Mouse (Mus musculus) spleen, postnatal 4 days (tissue): ENCODE results near the gene Necab2.

Source experiments
- DNase-seq, 2 experiments: peaks; one replicate each; pipeline ENCODE4 v3.0.0; 2022; ENCODE audit warnings: low spot score in 2 of 2

The Necab2 gene

GRCm38 (mm10) chr8:119428350-119428740, 18.2 kb upstream of the Necab2 start:
- DNase-seq = no peak

- no peak for DNase-seq
Measured at GRCm38 (mm10) chr8:119428766-119429327, 17.7 kb upstream of the Necab2 start.

GRCm38 (mm10) chr8:119429552-119429951, 17.0 kb upstream of the Necab2 start:
- DNase-seq = no peak

GRCm38 (mm10) chr8:119430250-119430649, 16.3 kb upstream of the Necab2 start:
- DNase-seq = no peak

- no peak for DNase-seq
Measured at GRCm38 (mm10) chr8:119430690-119431089, 15.8 kb upstream of the Necab2 start.

GRCm38 (mm10) chr8:119432372-119432771, 14.1 kb upstream of the Necab2 start:
- no peak for DNase-seq

- DNase-seq = no peak
Measured at GRCm38 (mm10) chr8:119433582-119434174, 12.8 kb upstream of the Necab2 start, which contains the start of gene Osgin1. TSS of gene Osgin1 (plus strand) at chr8:119434124.

GRCm38 (mm10) chr8:119434569-119434968, 11.9 kb upstream of the Necab2 start:
- DNase-seq = no peak

GRCm38 (mm10) chr8:119435527-119435926, 11.0 kb upstream of the Necab2 start:
- no peak for DNase-seq

- no peak for DNase-seq
Measured at GRCm38 (mm10) chr8:119436331-119436730, 10.2 kb upstream of the Necab2 start.

GRCm38 (mm10) chr8:119436933-119437332, 9.6 kb upstream of the Necab2 start:
- peak in 1 of 2 experiments; percentile 70 for DNase-seq

- DNase-seq = no peak
Measured at GRCm38 (mm10) chr8:119437506-119437905, 9.0 kb upstream of the Necab2 start.

GRCm38 (mm10) chr8:119438876-119439275, 7.6 kb upstream of the Necab2 start:
- no peak for DNase-seq

- DNase-seq = no peak
Measured at GRCm38 (mm10) chr8:119439424-119439823, 7.1 kb upstream of the Necab2 start.

- no peak for DNase-seq
Measured at GRCm38 (mm10) chr8:119439893-119440249, 6.6 kb upstream of the Necab2 start.

GRCm38 (mm10) chr8:119440250-119440951, 6.1 kb upstream of the Necab2 start:
- DNase-seq = peak in 1 of 2 experiments; percentile 45

- no peak for DNase-seq
Measured at GRCm38 (mm10) chr8:119440952-119441270, 5.6 kb upstream of the Necab2 start.

- no peak for DNase-seq
Measured at GRCm38 (mm10) chr8:119442013-119442412, 4.5 kb upstream of the Necab2 start.

GRCm38 (mm10) chr8:119442970-119443369, 3.5 kb upstream of the Necab2 start:
- no peak for DNase-seq

GRCm38 (mm10) chr8:119446990-119447780, 666 bp downstream of the Necab2 start:
- no peak for DNase-seq

GRCm38 (mm10) chr8:119447781-119448170, 1.3 kb downstream of the Necab2 start:
- DNase-seq = no peak

- DNase-seq = no peak
Measured at GRCm38 (mm10) chr8:119449627-119450026, 3.1 kb downstream of the Necab2 start.

GRCm38 (mm10) chr8:119451131-119451530, 4.6 kb downstream of the Necab2 start:
- DNase-seq = no peak
